Mouse (Mus musculus) kidney, postnatal 14 days (tissue): ENCODE measurements around the gene Msantd3.
A peak's percentile ranks its signal among the peaks of the same experiment; 100 is the strongest.

Source experiments
- DNase-seq: peaks from one replicate; pipeline ENCODE4 v3.0.0; 2022; ENCODE audit warnings: mixed read lengths

The Msantd3 gene

DNA sequence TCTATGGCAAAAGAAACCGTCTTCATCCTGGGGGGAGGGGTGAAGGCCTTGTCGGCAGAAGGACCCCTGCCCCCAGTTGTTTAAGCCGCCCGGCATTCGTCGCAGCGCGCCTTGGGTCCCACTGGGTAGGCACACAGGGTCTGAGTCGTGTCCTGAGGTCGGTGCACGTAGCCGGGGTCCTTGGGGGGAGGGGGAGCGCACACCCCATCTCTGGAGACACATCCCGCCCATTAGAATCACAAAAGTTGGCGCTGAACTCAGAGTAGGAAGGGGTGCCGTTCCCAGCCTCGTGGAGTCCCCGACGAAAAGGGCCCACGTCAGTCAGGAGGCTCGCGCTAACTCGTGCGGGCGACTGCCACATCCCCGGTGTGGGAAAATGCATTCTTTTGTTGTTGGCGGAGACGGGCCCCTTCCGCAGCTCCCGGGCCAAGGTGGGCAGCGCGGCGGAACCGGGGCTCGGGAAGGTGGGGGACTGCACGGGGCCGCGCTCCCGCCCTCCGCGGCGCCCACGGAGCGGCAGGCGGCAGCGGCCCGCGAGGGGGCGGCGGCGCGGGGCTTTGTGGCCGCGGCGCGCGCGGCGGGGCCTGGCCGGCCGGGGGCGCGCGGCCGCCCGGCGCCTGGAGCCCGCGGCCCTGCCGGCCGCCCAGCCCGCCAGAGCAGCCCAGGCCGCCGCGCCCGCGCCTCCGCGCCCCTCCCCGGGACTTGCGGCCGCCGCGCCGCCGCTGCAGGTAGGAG lies at the start of gene Msantd3:
Msantd3 (plus strand) TSS at position 95 of the 735 bp plus-strand sequence.
- peak; percentile 62 for DNase-seq

DNA sequence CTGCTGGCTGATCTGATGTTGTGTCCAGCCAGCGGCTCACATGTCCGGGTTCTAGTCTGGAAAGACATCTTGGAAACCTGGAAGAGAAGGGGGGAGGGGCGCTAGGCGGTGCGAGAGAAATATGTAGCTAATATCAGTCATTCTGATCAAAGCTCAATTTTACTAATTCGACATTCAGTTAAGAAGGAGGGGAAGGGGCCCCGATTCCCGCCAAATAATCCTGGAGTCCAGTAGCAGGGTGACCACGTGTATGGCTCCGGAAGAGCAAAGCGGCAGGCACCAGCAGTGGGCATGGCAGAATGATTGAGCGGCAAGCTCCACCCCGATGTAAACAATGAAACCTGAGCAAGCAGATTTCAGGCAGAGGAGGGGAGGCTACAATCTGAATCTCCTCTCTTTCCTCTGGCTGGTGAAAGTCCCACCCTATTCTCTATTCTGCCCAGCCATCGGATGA lies 48.4 kb upstream of the Msantd3 start:
- DNase-seq = no peak

DNA sequence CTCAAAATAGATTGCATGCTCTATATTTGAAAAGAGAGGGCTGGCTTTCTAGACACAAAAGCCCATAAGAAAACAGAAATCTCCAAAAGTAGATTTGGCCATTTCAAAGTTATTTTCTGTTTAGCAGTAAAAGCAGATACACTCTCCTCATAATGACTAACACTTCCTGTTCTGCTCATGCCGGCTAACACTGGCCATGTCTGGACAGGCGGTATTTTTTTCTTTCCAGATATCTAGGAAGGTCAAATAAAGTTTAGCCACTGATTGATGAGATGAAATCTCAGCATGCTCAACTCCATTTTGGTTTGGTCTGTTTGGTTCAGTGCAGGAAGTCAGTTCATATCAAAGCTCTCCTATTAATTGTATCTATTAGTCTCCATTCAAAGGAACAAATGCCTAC lies 47.2 kb upstream of the Msantd3 start:
- no peak for DNase-seq

DNA sequence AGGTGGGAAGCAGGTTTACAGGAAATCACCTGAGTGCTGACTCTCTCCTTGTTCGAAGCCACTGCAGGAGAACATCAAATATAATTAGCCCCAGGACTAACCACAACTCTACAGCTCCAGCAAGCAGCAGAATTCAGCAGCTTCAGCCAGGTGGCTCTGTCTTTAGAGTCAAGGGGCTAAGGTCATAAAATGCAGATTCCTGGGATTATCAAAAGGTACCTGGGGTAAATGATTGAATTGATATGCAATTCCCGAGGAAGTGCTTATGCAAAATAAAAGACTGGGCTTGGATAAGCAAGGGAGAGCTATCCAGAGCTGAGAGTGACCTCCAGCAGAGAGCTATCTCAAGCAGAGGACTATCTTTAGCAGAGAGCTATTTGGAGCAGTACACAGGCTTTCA lies 28.9 kb upstream of the Msantd3 start:
- DNase-seq = no peak

DNA sequence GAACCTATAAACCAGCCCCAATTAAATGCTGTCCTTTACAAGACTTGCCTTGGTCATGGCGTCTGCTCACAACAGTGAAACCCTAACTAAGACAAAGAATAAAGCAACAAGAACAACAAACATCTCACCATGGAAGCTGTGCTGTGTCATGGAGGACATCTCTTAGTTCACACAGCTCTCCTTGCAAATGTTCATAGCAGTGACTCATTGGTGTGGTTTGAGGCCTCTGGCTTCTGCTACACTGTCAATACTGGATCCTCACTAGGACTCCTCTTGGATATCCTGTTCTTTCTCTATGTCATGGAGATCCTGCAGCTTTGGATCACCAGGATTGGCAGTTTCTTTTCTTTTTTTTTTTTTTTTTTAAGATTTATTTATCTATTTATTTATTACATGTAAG lies 10.2 kb upstream of the Msantd3 start:
- no peak for DNase-seq

DNA sequence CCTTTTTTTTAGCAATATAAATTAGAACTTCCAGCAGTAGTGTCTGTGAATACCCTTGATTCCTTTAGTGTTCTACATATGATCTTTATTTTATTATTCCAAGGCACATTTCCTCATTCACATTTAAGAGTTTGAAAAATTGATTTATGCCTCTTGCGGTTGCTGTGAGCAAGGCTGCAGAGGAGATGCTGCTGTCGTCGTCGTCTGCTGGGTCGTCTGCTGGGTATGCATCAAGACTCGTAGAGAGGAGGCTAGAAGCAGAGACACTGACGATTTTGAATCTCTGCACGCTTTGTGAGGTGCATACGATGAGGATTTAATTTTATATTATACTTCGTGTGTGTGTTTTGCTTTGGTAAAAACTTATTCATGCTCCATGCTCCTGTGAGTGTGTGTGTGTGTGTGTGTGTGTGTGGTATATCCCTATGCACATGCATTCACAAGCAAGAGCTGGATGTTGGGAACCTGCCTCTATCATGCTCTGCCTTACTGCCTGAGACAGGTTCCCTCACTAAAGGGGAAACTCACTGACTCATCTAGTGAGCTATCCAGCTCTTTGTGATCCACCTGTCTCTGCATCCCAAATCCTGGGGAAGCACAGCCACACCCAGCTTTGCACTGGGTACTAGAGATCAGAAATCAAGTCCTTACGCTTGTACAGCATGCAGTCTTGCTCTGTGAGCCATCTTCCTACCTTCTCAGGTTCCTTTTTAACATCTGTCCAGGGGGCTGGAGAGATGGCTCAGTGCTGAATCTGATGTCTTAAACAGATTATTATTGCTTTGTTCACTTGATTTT lies 7.7 kb upstream of the Msantd3 start:
- DNase-seq = no peak

DNA sequence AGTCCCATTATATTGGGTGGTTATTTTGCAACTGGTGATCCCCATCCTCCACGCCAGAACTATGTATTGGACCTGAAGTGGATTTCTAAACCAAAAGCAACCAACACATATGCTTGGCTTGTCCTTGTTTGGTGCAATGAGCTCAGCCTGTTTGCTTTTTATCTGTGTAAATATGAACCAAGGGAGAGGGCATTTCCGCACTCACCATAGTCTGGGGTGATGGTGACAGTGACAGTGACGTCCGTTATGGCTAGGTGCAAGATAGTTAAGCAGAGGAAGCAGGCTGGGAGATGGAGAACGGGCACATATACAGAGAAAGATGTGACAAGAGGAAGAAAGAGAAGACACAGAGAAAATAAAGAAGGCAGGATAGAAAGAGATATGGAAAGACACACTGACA lies 3.5 kb upstream of the Msantd3 start:
- no peak for DNase-seq

DNA sequence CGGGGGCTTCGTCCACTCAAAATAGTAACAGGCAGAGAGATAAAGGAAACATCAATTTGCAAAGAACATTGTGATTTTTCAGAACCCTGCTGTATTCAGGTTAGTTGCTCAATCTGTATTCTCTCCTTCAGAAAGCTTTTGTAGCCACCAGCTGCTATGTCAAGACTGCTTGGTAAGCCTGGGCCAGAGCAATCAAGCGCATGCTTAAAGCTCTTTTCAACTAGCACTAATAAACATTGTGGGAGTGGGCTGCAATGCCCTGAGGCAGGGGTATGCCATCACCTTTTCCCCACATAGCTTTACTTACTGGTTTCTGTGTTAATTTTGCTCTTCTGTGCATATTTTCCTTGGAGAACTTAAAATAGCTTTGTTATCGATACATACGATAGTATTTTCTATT lies 2.7 kb upstream of the Msantd3 start:
- no peak for DNase-seq

DNA sequence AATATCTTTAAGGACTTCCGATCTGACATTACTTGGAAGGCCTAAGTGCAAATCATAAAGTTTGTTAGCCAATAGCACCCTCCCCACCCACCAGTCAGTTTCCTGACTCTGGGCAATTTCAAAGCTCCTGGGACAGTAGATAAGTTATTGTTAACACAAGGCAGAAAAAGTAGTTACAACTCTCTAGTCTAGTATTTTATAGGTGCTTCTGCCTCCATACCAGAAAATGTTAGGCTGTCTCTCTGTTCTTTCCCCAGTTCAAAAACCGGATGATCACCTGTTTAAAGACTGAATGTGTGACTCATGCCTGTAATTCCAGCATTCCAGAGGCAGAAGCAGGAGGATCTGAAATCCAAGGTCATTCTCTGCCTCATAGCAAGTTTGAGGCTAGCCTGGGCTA lies 1.2 kb upstream of the Msantd3 start:
- no peak for DNase-seq

DNA sequence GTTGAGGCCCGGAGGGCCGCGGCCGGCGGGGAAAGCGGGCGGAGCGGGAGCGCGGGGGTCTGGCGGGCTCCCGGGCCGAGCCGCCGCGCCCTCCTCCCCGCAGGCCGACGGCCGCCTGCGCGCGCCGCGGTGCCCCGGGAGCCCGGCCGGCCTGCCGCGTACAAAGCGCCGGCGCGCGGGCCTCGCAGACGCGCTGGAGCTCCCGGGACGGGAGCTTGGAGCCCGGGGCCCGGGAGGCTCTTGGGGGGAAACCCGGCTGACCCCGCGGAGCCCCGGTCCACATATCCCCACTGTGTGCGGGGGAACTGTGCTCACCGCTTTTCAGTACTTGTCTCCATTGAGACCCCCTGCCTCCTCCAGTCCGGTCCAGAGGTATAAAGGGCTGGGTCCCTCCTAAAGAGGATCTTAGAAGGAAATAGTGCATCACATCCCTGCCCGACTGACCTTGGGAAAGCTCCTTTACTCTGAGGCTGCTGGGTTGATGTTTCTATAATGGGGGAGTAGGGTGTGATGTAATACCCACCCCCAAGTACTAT lies 909 bp downstream of the Msantd3 start:
- DNase-seq = peak; percentile 54

DNA sequence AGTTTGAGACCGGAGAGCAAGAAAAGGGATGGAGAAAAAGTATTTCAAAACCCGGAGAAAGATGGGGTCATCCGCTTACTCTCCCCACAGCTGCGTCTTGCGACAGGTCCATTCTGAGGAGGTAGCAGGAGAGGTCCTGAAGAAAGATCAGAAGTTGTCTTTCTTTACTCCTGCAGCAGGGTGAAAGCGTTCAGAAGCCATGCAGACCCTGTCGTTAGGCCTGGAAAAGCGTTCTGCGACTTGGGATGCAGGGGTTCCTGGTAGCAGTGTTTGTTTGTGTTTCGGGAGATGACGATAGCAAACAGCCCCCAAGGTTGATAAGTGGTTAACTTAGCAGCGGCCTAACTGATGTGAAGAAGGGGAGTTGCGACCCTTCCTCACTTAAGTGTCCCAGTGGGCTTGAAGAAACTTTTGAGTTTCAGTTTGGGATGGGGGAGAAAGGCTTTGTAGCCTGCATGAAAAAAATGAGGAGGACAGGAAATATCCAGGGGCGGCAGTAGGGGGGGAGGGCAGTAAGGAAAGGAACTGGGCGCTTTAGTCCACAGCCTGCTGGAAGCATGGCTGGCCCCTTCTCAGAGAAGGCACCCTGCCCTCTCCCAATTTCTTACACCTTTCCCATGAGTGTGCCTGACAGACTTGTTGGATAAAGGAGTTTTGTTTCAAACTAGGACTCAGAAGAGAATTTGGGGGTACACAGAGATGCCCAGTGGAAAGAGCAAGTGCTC lies 2.0 kb downstream of the Msantd3 start:
- peak; percentile 33 for DNase-seq

DNA sequence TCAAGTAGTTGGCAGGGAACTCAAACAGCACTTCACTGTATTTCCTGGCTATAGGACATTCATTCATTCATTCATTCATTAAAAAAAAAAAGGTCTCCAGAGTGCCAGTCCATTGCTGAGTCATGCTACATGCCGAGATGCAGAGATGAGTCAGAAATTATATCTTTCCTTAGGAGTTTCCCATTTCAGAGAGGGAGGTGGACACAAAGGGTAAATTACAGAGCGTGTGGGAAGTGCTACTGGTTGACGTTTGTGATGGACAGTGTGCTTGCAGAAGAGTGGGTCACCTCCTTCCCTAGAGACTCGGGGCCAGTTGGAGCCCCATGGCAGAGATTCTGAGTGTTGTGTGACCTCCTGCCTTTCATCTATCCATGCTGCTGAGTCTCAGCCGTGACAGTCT lies 2.6 kb downstream of the Msantd3 start:
- no peak for DNase-seq

DNA sequence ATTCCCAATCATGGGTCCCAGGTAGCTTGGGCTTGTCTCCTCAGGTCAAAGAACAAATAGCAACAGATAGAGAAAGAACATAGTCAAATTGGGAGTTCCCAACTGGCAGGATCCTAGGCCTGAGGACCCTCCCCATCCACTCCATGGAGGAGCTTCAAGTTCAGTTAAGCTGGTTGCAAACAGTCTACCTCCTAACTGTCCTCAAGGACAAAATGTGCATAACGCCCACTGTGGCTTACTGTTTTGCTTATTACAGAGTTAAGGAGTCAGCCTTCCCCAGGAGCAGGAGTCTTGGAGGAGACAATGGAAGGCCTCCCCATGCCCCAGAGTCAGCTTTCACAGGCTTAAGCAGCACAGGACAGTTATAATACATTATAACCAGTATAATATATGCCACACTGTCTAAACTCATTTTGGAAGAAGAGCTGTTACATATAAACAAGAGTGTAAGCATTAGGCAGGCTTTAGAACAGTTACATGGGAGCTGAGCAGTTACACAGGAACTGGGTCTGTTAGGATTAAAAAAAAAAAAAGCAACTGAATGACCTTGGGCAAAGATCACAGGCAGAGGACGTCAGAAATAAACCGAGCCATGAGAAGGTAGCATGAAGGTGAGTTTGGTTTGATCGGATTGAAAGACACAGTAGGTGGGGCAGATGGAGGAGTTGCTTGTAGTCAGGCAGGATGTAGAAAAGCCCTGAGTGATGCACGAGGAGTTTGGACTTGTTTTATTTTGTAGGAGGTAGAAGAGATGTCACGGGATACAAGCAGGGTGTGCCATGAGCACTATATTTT lies 3.5 kb downstream of the Msantd3 start:
- DNase-seq = no peak

DNA sequence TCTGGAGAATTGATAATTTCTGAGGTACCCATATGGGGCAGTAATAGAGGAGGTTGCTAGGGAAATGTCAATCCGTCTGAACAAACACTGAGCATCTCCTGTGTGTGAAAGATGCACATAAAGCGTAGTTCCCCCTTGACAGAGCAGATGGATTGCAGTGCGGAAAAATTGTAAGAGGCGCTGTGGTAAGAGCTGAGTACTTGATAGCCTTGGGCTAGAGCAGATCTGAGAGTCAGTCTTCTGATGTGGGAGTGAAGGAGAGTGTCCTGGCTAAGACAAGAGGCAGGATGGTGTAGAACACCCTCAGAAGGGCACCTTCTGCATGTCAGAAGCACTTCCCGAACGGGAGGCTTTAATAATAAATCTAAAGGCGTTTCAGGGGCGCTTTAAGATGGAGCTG lies 4.4 kb downstream of the Msantd3 start:
- DNase-seq = no peak

DNA sequence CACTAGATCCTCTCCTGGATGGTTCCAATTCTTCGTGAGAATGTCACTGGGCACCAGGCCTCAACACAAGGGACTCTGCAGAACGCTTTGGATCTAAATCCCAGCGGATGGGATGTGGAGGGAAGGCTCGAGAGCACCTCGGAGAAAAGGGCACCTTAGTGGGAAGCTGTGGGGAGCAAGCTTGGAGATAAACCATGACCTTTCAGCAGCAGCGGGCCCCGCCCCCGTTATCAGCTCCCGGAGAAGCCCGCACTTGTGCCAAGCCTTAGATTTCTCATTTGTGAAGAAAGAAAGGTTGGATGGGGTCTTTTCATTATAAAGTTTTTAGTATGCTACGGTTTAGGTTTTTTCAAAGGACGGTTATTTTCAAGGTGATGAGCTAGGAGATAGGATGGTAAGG lies 6.2 kb downstream of the Msantd3 start:
- DNase-seq = no peak

DNA sequence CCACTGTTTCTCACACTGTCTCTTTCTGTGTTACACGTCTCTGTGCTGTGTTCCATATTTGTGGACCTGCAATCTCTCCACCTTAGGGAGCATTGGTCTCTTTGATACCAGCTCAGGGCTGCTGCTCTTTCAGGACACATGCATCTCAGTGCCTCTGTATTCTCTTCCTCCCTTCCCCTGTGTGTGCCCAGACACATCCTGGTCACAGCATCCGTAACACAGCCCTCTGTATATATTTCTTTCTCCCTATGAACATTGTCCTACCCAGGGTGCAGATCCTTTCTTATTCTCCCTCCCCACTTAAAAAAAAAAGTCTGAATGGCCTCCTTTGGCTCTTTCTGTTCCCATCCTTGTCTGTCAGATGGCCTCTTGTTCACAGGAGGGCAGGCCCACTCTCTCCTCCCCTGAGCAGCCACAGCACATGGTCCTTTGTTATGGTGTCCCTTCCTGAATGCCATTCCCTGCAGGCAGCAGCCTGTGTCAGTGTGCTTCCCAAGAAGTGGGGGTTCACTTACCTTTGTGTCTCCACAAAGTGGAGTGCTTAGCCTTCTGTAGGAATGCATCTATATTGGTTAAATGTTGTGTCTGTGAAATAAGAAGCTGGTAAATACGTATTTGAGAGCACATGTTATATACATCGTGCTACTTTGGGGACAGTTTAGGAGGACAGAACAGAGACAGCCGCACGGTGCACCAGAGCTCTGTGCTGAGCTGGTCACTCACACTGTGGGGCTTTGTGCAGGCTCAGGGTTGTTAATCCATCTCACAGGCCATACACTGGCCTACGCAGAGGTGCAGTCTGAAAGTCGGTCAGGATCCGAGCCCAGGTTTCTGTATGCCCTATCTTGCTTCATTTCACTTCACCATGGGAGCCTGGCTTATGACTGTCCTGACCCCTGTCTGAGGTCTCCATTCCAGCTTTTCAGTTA lies 7.1 kb downstream of the Msantd3 start:
- DNase-seq = no peak

DNA sequence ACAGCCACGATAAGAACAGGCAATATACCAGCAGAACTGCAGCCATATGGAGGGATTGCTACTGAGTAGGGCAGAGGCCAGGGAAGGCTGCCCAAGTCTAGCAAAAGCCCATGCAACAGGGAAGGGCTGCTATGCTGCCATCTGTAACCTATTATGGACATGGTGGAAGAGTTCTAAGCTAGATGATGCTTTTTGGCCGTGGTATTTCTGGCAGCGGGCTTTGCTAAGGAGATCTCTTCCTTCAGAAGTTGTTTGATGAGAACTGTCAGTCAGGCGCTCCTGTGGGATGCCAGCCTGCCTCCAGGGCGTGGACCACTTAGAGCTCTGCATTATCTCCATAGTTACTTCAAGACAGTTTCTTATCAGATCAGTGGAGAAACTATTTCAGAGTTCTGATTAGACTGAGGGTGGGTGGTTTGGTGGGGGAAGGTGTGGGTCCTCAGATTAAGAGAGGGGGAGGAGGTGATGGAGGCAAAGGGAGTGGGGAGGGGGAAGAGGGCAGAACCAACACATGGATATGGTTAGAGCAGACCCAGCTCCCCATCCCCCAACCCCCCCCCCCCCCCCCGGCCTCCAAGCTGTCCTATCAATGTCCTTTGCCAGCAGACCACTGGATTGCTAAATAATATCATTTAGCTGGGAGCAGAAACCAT lies 8.8 kb downstream of the Msantd3 start:
- no peak for DNase-seq

DNA sequence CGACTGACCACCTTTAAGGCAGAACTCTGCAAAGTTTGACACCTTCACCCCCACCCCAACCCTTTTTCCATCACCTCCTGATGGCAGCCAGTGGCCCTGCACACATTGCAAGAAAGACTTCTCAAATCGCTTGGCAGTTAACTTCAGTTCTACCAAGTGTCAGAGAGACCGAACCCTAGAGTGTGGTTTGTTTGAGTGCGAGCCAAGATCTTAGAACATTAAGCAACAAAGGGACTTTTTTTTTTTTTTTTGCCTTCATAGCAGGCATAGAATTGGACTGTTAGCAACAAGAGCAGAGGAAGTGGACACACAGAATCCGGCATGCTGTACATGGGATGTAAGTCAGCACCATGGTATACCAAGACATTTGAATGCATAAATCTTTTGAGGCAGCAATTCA lies 9.9 kb downstream of the Msantd3 start:
- DNase-seq = no peak

DNA sequence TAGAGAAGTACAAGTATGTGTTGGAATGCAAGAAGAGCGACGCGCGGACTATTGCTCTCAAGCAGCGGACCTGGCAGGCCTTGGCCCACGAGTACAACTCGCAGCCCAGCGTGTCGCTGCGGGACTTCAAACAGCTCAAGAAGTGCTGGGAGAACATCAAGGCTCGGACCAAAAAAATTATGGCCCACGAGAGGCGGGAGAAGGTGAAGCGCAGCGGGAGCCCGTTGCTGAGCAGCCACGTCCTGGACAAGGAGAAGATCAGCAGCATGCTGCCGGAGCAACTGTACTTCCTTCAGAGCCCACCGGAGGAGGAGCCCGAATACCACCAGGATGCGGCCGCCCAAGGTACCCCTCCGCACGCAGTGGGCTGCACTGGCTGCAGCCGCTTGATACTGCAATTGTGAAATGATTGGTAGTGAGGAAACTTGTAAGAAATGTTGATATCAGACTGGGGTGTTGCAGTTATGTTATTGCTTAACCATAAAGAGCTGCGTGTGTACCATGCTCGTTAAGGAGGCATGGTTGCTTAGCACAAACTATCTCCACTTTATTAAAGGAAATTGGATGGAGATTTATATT lies 12.8 kb downstream of the Msantd3 start:
- no peak for DNase-seq

DNA sequence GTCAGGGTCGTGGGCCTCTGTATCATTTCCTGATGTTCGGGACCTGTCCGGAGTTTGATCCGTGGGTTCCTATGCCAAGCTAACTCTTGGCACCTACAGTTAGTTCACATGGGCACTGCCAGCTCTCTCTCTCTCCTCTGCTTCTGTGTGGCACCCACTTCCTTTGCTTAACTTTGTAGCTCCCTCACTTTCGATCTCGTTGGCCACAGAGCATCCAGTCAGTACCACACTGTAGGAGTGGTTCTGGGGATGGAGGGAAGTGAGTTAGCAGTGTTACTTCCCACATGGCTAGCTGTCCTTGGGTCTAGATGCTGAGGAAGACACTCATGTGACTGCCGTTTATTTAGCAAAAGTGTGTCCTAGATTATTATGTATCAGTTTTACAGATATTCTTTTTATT lies 14.4 kb downstream of the Msantd3 start:
- DNase-seq = no peak

DNA sequence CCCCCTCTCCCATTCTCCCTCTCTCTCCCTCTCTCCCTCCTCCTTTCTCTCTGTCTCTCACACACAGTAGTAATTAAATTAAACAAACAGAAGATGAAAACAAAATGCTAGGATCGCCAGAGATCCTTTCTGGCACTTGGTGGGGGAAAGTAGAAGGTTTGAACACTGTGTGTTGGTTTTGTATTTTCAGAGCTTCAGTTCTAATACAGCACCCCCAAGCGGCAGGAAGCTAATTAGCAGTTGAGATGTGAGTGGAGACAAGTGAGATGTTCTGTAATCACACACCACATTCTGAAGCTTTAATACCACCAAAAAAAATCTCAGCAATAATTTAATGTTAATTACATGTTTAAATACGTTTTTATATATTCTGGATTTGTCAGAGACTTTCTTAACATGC lies 16.0 kb downstream of the Msantd3 start:
- DNase-seq = peak; percentile 60
